Mouse (Mus musculus): ENCODE data around the gene Tmem233.

- TF ChIP-seq POLR2A (IDR thresholded peaks at IDR 0.05; ENCODE audit: borderline replicate concordance, control insufficient read depth, low read depth, low read length) (no peak), CTCF (IDR thresholded peaks at IDR 0.05; ENCODE audit: control insufficient read depth, insufficient read depth, low read length) (no peak)
Observed at GRCm38 (mm10) chr5:116003825-116004224, 79.2 kb downstream of the Tmem233 start.
